Mouse (Mus musculus): ENCODE data around the gene Lrp8. TPM values are rescaled to one million over a fixed set of nuclear protein-coding genes. Genes with fewer than 3 reads are reported as not detected.

Gene Lrp8
- polyA plus RNA-seq, 1 experiment = 2.8 TPM

DNA sequence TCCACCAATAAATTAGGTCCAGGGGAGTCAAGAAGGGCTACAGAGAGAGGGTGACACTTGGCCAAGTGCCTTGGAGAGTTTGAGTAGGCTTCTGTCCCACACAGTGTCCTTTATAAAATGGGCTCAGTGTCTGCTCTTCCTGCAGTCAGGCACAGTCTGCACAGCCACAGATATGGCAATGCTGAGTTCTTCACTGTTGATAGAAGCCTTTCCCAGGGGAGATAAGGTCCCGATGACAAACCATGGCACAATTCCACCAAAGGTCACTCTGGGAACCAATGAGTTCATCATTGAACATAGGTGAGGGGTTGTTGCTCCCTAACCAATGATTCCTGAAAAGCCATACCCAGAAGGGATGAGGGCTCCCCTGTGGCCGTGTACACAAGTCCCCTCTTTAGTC lies 27.2 kb upstream of the Lrp8 start:
- DNase-seq = no peak
- Histone ChIP-seq H3K4me3 (replicated peaks; ENCODE audit: extremely low read depth, low read depth, low read length) (no peak overlapping the region), H3K4me1 (ENCODE audit: control insufficient read depth, insufficient read depth, low read length) (no peaks in the 10 kb centered on the region)
- TF ChIP-seq POLR2A (IDR thresholded peaks at IDR 0.05; ENCODE audit: borderline replicate concordance, extremely low read depth, low read depth, low read length) = no peak
- TF ChIP-seq CTCF (IDR thresholded peaks at IDR 0.05; ENCODE audit: insufficient read depth, low read length) = no peak
- WGBS = 55% methylated on average over 2 of the region's 2 CpGs

DNA sequence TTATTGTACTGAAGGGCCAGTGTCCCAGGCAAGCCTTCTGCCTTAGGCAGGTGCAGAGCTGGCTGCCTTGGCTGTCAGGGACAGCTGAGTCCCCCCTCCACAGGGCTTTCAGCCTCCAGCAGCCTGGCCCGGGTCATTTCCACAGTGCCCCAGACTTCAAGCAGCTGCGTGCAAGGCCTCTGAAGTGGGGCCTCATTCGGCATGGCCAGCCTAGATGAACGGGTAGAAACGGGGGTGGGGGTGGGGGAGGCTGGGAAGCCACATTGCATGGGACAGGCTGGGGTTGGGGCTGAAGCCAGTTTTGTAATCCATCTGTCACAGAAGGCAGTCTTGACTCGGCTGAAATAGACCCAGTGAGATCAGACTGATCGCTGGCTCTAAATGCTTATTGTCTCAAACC lies 26.4 kb upstream of the Lrp8 start:
- no peak for TF ChIP-seq CTCF (IDR thresholded peaks at IDR 0.05; ENCODE audit: insufficient read depth, low read length)
- no peak for TF ChIP-seq POLR2A (IDR thresholded peaks at IDR 0.05; ENCODE audit: borderline replicate concordance, extremely low read depth, low read depth, low read length)
- Histone ChIP-seq H3K4me1 (ENCODE audit: control insufficient read depth, insufficient read depth, low read length) (no peaks in the 10 kb centered on the region), H3K4me3 (replicated peaks; ENCODE audit: extremely low read depth, low read depth, low read length) (no peak overlapping the region)
- DNase-seq = no peak
- WGBS = 44% methylated on average over 7 of the region's 7 CpGs

- no peak for DNase-seq
- 41% methylated on average over 5 of the region's 5 CpGs for WGBS
- Histone ChIP-seq H3K4me3 (replicated peaks; ENCODE audit: extremely low read depth, low read depth, low read length) (no peak overlapping the region), H3K4me1 (ENCODE audit: control insufficient read depth, insufficient read depth, low read length) (no peaks in the 10 kb centered on the region)
- no peak for TF ChIP-seq POLR2A (IDR thresholded peaks at IDR 0.05; ENCODE audit: borderline replicate concordance, extremely low read depth, low read depth, low read length)
- TF ChIP-seq CTCF (IDR thresholded peaks at IDR 0.05; ENCODE audit: insufficient read depth, low read length) = no peak
These were observed 24.9 kb upstream of the Lrp8 start for GRCm38 (mm10) chr4:107776990-107777673.

- H3K4me3 ChIP-seq (replicated peaks; ENCODE audit: extremely low read depth, low read depth, low read length) = peak overlapping the region; percentile 29
- TF ChIP-seq POLR2A (IDR thresholded peaks at IDR 0.05; ENCODE audit: borderline replicate concordance, extremely low read depth, low read depth, low read length) (no peak), CTCF (IDR thresholded peaks at IDR 0.05; ENCODE audit: insufficient read depth, low read length) (no peak)
- H3K4me1 ChIP-seq (ENCODE audit: control insufficient read depth, insufficient read depth, low read length) = peaks cover 2% of the 10 kb centered on the region; the same call in 1 of the 2 replicates
- no peak for DNase-seq
- WGBS = 28% methylated on average over 10 of the region's 10 CpGs
These were observed 18.5 kb upstream of the Lrp8 start for GRCm38 (mm10) chr4:107783541-107783940.

GRCm38 (mm10) chr4:107788841-107789240 lies 13.2 kb upstream of the Lrp8 start:
- 91% methylated on average over 6 of the region's 6 CpGs for WGBS
- H3K4me3 ChIP-seq (replicated peaks; ENCODE audit: extremely low read depth, low read depth, low read length) = no peak overlapping the region
- no peak for TF ChIP-seq POLR2A (IDR thresholded peaks at IDR 0.05; ENCODE audit: borderline replicate concordance, extremely low read depth, low read depth, low read length)
- no peak for TF ChIP-seq CTCF (IDR thresholded peaks at IDR 0.05; ENCODE audit: insufficient read depth, low read length)

DNA sequence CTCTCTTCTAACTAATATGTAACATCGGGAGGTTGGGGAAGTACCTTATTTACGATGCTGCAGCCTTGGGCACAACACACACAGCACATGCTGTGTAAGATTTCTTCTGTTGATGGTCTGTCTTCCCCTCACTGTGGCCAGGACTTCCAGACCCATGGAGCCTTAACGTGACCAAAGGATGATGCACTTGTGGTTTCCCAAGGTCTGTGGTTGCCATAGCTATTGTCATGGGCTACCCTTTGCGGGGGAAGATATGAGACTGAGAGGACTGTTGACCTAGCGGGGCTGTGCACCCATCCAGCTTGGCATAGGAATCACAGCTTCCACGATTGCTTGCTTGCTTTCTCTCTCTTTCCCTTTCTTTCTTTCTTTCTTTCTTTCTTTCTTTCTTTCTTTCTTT lies 1.3 kb upstream of the Lrp8 start:
- H3K4me1 ChIP-seq (ENCODE audit: control insufficient read depth, insufficient read depth, low read length) = peaks cover 12% of the 10 kb centered on the region; the same call in 1 of the 2 replicates
- H3K4me3 ChIP-seq (replicated peaks; ENCODE audit: extremely low read depth, low read depth, low read length) = no peak overlapping the region
- DNase-seq = no peak
- 85% methylated on average over 6 of the region's 6 CpGs for WGBS
- no peak for TF ChIP-seq CTCF (IDR thresholded peaks at IDR 0.05; ENCODE audit: insufficient read depth, low read length)
- no peak for TF ChIP-seq POLR2A (IDR thresholded peaks at IDR 0.05; ENCODE audit: borderline replicate concordance, extremely low read depth, low read depth, low read length)

More at GRCm38 (mm10) chr4:107788841-107789240, 13.2 kb upstream of the Lrp8 start:
- DNase-seq = no peak
- peaks cover 2% of the 10 kb centered on the region; the same call in 1 of the 2 replicates for H3K4me1 ChIP-seq (ENCODE audit: control insufficient read depth, insufficient read depth, low read length)

DNA sequence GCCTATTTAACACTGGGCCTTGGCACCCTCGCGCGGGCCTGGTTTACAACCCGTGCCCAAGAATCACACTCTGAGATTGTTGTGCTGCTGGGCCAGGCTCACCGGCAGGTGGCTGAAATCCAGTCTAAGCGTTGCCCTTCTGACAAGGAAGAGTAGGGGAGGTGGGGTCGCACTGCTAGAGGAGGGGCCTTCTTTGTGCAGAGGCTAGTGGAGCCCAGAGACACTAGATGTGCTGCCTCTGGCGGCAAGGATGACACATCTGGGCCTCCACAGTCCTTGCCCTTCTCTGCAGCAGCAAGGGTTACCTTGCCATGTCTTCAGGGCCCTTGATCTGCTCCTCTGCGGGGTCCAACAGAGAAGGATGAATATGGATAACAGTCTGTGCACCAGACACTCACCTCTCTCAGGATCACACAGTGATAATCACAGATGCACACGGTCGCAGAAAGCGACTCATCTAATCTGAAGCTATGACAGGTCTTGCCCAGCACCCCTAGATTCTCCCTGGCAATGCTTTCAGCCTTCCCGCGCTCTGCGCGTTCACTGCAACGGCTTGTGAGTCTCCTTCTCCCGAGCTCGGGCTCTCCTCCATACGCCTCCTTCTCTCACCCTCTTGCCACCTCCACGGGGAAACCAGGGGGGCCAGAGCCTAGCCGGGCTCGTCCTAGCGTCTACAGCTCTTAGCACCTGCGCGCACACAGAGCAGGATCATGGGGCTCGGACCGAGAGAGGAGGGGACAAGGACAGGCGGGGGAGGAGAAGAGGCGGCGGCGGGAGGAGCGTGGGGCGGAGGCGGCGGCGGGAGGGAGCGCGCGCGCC lies 486 bp upstream of the Lrp8 start:
- TF ChIP-seq POLR2A (IDR thresholded peaks at IDR 0.05; ENCODE audit: borderline replicate concordance, extremely low read depth, low read depth, low read length) (no peak), CTCF (IDR thresholded peaks at IDR 0.05; ENCODE audit: insufficient read depth, low read length) (no peak)
- DNase-seq = peak; percentile 71
- 10% methylated on average over 35 of the region's 41 CpGs for WGBS

DNA sequence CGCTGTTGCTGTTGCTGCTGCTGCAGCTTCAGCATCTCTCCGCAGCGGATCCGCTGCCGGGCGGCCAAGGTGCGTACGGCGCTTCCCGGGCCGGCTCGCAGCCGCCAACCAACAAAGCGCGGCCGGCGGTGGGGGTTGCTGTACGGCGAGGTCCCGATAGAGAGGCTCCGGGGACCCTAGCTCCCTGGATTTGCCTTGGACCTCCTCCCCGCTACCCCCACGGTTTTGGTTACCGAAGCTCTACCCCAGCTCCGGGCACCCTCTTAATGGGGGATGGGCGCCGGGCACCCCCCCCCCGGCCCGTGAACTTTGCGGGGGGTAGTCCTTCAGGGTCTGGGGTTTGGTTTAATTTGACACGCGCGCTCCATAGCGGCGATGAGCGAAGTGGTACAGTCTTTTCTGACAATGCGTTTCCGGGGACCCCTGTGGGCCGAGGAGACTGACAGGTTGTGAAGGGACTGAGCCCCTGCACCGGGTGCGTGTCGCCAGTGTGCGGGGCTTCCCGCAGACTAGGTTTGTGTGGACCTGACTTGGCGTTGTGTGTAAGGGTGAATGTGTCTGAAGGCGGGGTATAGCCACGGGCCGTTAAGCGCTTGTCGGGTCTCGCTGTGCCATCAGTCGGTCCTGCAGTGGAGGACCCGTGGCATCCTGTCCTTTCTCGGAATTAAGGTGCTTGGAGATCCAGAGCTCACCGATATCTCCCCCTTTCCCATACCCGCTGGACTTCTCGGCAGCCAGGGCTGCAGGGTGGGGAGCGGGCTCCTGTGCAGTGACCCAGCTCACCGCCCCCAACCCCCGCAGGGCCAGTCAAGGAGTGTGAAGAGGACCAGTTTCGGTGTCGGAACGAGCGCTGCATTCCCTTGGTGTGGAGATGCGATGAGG lies 630 bp downstream of the Lrp8 start:
- under 1% methylated on average over 65 of the region's 65 CpGs for WGBS
- peak overlapping the region; percentile 51 for H3K4me3 ChIP-seq (replicated peaks; ENCODE audit: extremely low read depth, low read depth, low read length)
- H3K4me1 ChIP-seq (ENCODE audit: control insufficient read depth, insufficient read depth, low read length) = peaks cover 12% of the 10 kb centered on the region; the same call in 1 of the 2 replicates
- no peak for TF ChIP-seq POLR2A (IDR thresholded peaks at IDR 0.05; ENCODE audit: borderline replicate concordance, extremely low read depth, low read depth, low read length)
- TF ChIP-seq CTCF (IDR thresholded peaks at IDR 0.05; ENCODE audit: insufficient read depth, low read length) = no peak
- peak; percentile 25 for DNase-seq

More for the DNA sequence above, 486 bp upstream of the Lrp8 start:
- peak overlapping the region; percentile 52 for H3K4me3 ChIP-seq (replicated peaks; ENCODE audit: extremely low read depth, low read depth, low read length)
- peaks cover 12% of the 10 kb centered on the region; the same call in 1 of the 2 replicates for H3K4me1 ChIP-seq (ENCODE audit: control insufficient read depth, insufficient read depth, low read length)
